Mouse (Mus musculus) left cerebral cortex, adult 2 months (tissue): ENCODE measurements around the gene Vgll4. TPM values are rescaled to one million over a fixed set of nuclear protein-coding genes. Genes with fewer than 3 reads are reported as not detected.
"Not testable (repeated sequence)": the region's sequence is repeated elsewhere in the genome, so short reads cannot be mapped to it uniquely, and the experiment has no call there.

Experiments used
- DNase-seq, 2 experiments: peaks; one replicate each; pipeline ENCODE4 v3.0.0; 2021 to 2022; ENCODE audit warnings: low spot score in 2 of 2, mixed read lengths in 1 of 2; ENCODE audit errors: extremely low spot score in 1 of 2
- H3K27ac ChIP-seq: fragments of 200-600 bp; 2 replicates; pipeline ENCODE4 v1.8.1; 2022
- H3K4me3 ChIP-seq: fragments of 200-600 bp; 2 replicates; pipeline ENCODE4 v1.8.1; 2022
- CTCF ChIP-seq: fragments of 200-600 bp; IDR thresholded peaks from 2 replicates; pipeline ENCODE4 v1.8.1; 2022; ENCODE audit warnings: antibody characterized with exemption, mild to moderate bottlenecking, moderate library complexity
- intact Hi-C: fragments of 180-260 bp; cut with DNase I; formaldehyde crosslinking; loops from one replicate; pipeline ENCODE4 v1.15.1; 2025
- total RNA-seq, 2 experiments: library from RNA; stranded (reverse); gene quantifications; 2 replicates each; pipeline ENCODE4 v1.2.3; 2021

Gene Vgll4
- total RNA-seq, 2 experiments from 2014 or later, result 61.4 to 63.8 TPM

GRCm38 (mm10) chr6:114899652-114900051 is 70.1 kb downstream of the Vgll4 start:
- no peak for TF ChIP-seq CTCF
- intact Hi-C loops, result no loop called here
- no peak overlapping the region for H3K4me3 ChIP-seq
- no peak overlapping the region for H3K27ac ChIP-seq
- no peak for DNase-seq

DNA sequence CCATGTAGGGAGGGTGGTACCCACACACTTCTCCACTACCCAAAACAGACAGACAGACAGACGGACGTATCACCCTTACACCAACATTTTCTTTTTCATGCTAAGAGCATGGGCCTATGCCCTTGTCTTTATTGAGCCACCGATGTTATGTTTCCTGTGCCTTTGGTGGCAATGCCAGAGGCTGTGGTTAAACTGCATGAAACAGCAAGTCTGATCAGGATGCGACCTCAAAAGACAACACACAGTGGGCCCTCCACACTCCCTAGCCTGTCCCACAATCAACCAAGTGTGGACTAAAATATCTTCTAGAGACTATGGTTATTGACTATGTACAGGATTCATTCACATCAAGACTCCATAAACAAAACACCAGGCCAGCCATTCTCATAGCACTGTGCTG is 70.8 kb downstream of the Vgll4 start:
- no peak for TF ChIP-seq CTCF
- H3K4me3 ChIP-seq, result no peak overlapping the region
- no peak overlapping the region for H3K27ac ChIP-seq
- intact Hi-C loops, result no loop called here
- no peak for DNase-seq

DNA sequence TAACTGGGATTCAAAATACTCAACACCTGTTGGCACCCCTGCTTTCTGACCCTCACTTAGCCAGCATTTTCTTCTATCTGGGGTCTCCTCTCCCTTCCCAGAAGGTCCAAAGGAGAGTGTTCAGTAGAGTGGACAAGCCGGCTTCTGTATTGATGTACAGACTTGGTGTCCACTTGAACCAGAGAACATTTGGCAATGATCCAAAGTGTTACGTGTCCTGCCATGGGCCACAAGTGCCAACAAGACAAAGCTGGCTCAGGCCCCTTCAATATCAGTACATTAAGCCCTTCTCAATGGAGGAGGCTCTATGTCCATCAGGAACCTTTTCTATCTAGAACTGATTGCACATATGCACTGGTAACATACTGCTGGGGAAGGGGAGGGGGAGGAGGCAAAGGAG is 73.5 kb downstream of the Vgll4 start:
- intact Hi-C loops, result no loop called here
- TF ChIP-seq CTCF, result no peak
- Histone ChIP-seq H3K4me3 (no peak overlapping the region), H3K27ac (no peak overlapping the region)
- no peak for DNase-seq

GRCm38 (mm10) chr6:114895191-114895590 is 74.6 kb downstream of the Vgll4 start:
- no peak for DNase-seq
- no peak overlapping the region for H3K27ac ChIP-seq
- no peak for TF ChIP-seq CTCF
- no peak overlapping the region for H3K4me3 ChIP-seq
- intact Hi-C loops, result no loop called here

DNA sequence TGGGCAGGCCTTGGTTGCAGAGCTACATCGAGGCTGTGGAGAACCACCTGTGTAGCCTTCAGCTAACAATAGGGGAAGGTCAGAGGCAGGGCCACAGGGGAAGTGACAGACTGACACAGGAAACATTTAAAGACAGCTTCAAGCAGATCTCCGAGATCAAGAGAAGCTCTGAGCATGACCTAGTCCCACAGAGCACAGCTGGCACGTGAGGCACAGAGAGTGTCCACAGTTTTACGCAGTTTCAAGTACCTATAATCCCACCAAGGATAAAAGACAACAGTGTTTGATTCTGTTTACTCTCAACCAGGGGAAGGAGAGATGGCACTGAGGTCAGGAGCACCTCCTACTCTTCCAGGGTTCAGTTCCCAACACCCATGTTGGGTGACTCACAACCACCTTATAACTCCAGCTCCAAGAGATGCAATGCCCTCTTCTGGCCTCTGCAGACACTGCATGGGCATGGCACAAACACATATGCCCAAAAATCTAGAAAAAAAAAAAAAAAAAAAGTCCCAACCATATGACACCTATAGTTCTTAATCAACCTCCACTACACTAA is 75.2 kb downstream of the Vgll4 start:
- TF ChIP-seq CTCF, result peak; percentile 35
- H3K27ac ChIP-seq, result peak overlapping the region; percentile 51
- intact Hi-C loops, result no loop called here

DNA sequence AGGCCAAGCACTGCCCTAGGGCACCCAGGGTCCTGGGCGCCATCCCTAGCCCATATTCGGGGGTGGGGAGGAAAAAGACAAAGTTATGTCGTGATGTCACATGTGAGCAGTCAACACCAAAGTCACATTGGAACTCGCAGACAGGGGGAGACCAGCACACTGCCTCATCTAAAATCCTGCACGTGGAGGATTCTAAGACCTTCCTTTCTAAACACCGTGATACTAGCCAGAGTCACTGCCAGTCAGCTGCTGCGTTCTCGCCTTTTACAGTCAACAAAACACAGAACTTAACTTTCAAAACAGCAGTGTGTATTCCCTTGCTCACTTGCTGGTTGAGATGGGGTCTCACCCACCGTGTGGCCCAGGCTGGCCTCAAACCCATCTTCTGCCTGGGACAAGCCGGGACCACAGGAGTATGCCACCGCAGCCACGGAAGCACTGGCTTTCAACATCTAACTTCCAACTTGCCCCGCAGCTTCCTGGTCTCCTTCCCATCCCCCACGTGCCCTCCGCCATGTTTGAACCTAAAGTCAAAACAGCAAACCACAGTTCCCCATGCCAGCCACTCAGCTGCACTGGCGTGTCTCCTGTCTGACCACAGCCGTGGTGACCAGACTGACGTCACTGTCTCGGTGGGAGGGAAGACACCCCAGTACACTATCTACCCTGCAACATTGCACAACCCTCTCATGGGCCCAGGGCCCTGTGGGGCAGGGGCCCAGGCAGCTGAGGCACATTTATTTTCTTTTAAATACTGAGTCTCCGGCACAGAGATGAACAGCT is 76.2 kb downstream of the Vgll4 start:
- peak in 1 of 2 experiments; percentile 49 for DNase-seq
- H3K27ac ChIP-seq, result peak overlapping the region; percentile 51
- intact Hi-C loops, result no loop called here
- no peak overlapping the region for H3K4me3 ChIP-seq
- no peak; the same call in 1 of the 2 replicates for TF ChIP-seq CTCF

More for the DNA sequence above, 75.2 kb downstream of the Vgll4 start:
- no peak for DNase-seq
- no peak overlapping the region for H3K4me3 ChIP-seq

GRCm38 (mm10) chr6:114892363-114892762 is 77.4 kb downstream of the Vgll4 start:
- no peak for TF ChIP-seq CTCF
- intact Hi-C loops, result no loop called here
- Histone ChIP-seq H3K4me3 (no peak overlapping the region), H3K27ac (peak overlapping the region; percentile 51)
- DNase-seq, result peak; percentile 59 to 73

- no peak for TF ChIP-seq CTCF
- DNase-seq, result no peak
- no peak overlapping the region for H3K4me3 ChIP-seq
- intact Hi-C loops, result no loop called here
- H3K27ac ChIP-seq, result peak overlapping the region; percentile 51
Observed at GRCm38 (mm10) chr6:114891771-114892170, 78.0 kb downstream of the Vgll4 start.

DNA sequence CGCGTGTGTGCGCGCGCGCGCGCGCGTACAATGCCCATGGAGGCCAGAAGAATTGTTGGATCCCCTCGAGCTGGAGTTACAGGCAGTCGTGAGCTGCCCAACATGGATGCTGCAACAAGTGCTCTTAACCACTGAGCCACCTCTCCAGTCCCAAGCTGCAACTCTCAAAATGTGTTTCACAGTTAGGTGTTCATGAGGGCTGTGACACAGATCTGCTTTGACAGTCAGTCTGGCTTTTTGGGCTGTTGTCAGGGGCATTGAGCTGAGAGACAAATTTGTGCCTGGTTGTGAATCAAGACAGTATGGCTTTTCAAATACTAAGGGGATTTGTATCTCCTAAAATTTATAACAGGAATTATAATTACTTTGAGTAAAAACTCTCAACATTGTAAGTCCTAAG is 78.5 kb downstream of the Vgll4 start:
- peak overlapping the region; percentile 51 for H3K27ac ChIP-seq
- H3K4me3 ChIP-seq, result no peak overlapping the region
- intact Hi-C loops, result no loop called here
- no peak for TF ChIP-seq CTCF
- no peak for DNase-seq

DNA sequence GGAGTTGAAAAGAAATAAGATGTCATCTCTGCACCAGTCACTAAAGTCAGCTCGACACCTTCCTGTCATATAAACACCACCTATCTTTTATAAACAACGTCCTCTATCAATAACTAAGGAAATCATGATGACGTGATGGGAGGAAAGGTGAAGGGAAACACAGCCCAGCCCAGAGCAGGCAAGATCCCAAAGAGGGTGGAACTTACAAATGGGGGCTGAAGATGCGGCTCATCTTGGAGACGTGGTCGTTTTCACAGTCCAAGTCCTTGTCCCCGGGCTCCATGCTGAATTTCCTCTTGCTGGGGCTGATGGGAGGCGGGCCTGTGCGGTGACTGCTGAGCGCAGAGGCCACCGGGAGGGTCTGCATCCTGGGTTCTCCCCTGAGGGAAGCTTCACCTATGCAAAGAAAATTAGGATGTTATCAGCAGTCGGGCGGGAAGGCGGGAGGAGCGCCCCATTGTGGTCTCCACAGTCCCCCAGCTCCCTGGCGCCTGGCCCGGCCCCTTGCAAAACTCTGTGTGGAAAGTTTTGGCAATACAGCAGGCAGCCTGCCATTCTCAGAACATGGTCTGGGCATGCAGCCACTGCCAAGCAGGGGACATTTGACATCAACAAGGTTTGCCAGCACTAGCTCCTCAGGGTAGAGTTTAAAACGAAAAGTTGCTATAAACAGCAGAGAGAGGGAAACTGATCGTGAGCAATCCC is 79.2 kb downstream of the Vgll4 start:
- H3K4me3 ChIP-seq, result no peak overlapping the region
- peak overlapping the region; percentile 51 for H3K27ac ChIP-seq
- no peak; the same call in 1 of the 2 replicates for TF ChIP-seq CTCF
- intact Hi-C loops, result loop anchor here (1.0 kb wide), 1 partner anchor 30 kb away; no protein-coding TSS in a partner anchor
- peak; percentile 65 to 77 for DNase-seq

- intact Hi-C loops, result loop anchor here (1.0 kb wide), 1 partner anchor 30 kb away; no protein-coding TSS in a partner anchor
- DNase-seq, H3K4me3 ChIP-seq: not testable (repeated sequence)
- peak overlapping the region; percentile 51 for H3K27ac ChIP-seq
Observed at GRCm38 (mm10) chr6:114889971-114890370, 79.8 kb downstream of the Vgll4 start.

- Histone ChIP-seq H3K27ac (peak overlapping the region; percentile 80), H3K4me3 (no peak overlapping the region)
- TF ChIP-seq CTCF, result peak; percentile 50
- DNase-seq, result peak; percentile 74
- intact Hi-C loops, result no loop called here
Observed at GRCm38 (mm10) chr6:114888922-114889321, 80.9 kb downstream of the Vgll4 start.
